Mouse (Mus musculus): ENCODE measurements around the gene Tspan9. TPM values are rescaled to one million over a fixed set of nuclear protein-coding genes. Genes with fewer than 3 reads are reported as not detected.
A peak's percentile ranks its signal among the peaks of the same experiment; 100 is the strongest.

Tspan9 gene
- polyA plus RNA-seq, 1 experiment from 2014 or later = 66.0 TPM

DNA sequence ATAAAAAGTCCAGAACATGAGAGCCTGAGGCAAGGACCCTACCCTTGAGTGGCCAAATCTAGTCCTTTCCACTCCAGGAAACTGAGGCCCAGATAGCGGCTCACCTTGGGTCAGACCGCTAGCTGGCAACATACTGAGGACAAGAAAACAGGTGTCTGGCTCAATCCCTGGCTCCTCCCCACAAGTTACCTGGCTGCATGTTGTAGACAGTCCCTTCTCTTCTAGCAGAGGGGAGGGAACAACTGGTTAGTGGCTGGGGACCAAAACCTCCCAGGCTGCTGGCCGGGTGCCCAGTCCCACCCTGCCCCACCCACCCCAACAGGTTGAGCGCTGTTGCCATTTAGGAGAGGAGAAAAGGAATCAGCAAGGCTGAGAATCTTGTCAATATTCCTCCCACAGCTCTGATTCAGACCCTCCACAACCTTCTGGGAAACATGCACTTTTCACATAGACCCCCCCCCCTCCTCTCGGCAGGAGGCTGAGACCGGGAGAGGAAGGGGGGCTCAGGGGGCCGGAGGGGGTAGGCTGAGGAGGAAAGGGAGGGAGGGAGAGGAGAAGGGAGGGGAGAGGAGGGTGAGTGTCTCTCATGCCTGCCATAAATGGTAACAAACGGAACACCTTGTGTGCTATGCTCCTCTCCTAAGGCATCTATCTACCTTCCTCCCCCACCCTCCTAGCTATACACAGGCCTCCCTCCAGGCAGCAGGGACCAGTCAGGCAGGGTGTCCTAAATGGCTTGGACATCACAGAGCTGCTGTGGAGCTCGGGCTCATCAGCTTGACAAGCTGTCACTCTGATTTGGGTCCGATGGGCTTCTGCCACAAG lies 122.1 kb downstream of the Tspan9 start:
- 26% methylated on average over 7 of the region's 10 CpGs for WGBS
- H3K27me3 ChIP-seq (ENCODE audit: control insufficient read depth, insufficient read depth, low read length) = no peaks in the 10 kb centered on the region
- H3K4me3 ChIP-seq (ENCODE audit: low read depth, low read length) = no peak overlapping the region
- DNase-seq (ENCODE audit: low spot score) (no peak), ATAC-seq (ENCODE audit: insufficient read depth, low FRiP score, low TSS enrichment) (no peak)
- H3K36me3 ChIP-seq (ENCODE audit: control insufficient read depth, insufficient read depth, low read length) = no peaks in the 10 kb centered on the region
- no peak overlapping the region for H3K9ac ChIP-seq (ENCODE audit: low read length)
- H3K4me1 ChIP-seq (ENCODE audit: control insufficient read depth, insufficient read depth, low read length) = peaks cover 33% of the 10 kb centered on the region
- H3K27ac ChIP-seq (ENCODE audit: low read depth, low read length) = peak overlapping the region; percentile 62; the same call in 1 of the 2 replicates
- H3K9me3 ChIP-seq (ENCODE audit: control insufficient read depth, low read length) = no peaks in the 10 kb centered on the region
- no peak overlapping the region for H3K4me2 ChIP-seq (ENCODE audit: low read depth)

DNA sequence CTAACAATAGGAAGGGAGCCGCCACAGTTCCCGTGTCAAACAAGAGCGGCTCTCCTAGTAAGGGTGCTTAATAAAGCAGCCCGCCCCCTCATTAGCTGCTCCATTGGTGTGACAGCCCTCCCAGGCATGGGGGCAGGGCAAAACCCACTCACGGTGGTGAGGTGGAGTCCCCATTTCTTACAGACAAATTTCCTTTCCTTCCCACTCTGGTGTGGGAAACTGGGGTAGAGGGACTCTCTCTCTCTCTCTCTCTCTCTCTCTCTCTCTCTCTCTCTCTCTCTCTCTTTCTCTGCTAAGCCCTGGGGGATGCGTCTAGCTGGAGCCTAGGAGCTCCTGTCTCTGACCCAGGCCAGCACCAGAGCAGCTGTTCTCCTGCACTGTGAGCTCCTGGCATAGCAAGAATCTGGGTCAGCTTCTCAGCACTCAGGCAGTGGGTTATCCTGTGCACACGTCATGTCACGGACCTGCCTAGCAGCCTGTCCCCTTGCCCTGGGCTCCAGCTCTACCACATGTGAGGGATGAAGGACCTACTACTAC lies 122.8 kb downstream of the Tspan9 start:
- Histone ChIP-seq H3K4me3 (ENCODE audit: low read depth, low read length) (no peak overlapping the region), H3K27ac (ENCODE audit: low read depth, low read length) (no peak overlapping the region), H3K27me3 (ENCODE audit: control insufficient read depth, insufficient read depth, low read length) (no peaks in the 10 kb centered on the region), H3K36me3 (ENCODE audit: control insufficient read depth, insufficient read depth, low read length) (no peaks in the 10 kb centered on the region), H3K4me1 (ENCODE audit: control insufficient read depth, insufficient read depth, low read length) (peaks cover 33% of the 10 kb centered on the region), H3K9me3 (ENCODE audit: control insufficient read depth, low read length) (no peaks in the 10 kb centered on the region), H3K4me2 (ENCODE audit: low read depth) (no peak overlapping the region), H3K9ac (ENCODE audit: low read length) (no peak overlapping the region)
- ATAC-seq (ENCODE audit: insufficient read depth, low FRiP score, low TSS enrichment) = 0 out of 2 replicates have a peak, but pooled peaks have one; percentile 46
- WGBS = 18% methylated on average over 8 of the region's 8 CpGs
- DNase-seq (ENCODE audit: low spot score) = peak; percentile 51

DNA sequence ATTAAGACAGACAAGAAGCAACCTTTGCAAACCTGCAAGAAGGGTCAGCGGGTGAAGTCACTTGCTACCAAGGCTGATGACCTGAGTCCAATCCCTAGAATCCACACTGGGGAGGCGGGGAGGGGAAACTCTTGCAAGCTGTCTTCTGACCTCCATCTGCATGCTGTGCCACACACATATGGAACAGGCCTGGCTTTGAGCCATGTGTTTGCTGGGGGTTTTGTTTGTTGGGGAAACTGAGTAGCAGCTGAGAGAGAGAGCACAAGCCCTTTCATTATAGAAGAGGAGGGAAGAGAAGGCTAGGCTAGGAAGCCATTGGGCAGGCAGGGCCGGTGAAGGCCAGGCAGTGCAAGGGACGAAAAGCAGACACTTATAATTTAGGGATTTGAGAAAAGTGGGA lies 123.3 kb downstream of the Tspan9 start:
- Histone ChIP-seq H3K36me3 (ENCODE audit: control insufficient read depth, insufficient read depth, low read length) (no peaks in the 10 kb centered on the region), H3K4me3 (ENCODE audit: low read depth, low read length) (no peak overlapping the region), H3K27me3 (ENCODE audit: control insufficient read depth, insufficient read depth, low read length) (no peaks in the 10 kb centered on the region), H3K9ac (ENCODE audit: low read length) (no peak overlapping the region), H3K27ac (ENCODE audit: low read depth, low read length) (no peak overlapping the region), H3K4me1 (ENCODE audit: control insufficient read depth, insufficient read depth, low read length) (peaks cover 33% of the 10 kb centered on the region), H3K9me3 (ENCODE audit: control insufficient read depth, low read length) (no peaks in the 10 kb centered on the region), H3K4me2 (ENCODE audit: low read depth) (no peak overlapping the region)
- WGBS = 42% methylated on average over 4 of the region's 4 CpGs
- DNase-seq (ENCODE audit: low spot score) (no peak), ATAC-seq (ENCODE audit: insufficient read depth, low FRiP score, low TSS enrichment) (no peak)

DNA sequence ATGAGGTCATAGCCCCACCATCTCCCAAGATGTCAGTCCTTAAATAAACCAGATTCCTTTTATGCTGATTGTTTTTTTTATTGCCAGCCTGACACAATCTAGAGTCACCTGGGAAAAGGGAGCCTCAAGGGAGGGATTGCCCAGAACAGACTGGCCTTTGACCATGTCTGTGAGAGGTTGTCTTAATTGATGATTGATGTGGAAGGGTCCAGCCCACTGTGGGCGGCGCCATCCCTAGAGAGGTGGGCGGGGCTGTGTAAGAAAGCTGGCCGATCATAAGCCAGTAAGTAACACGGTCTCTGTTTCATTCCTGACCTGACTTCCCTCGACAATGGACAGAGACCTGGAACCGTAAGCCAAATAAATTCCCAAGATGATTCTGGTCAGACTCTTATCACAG lies 124.3 kb downstream of the Tspan9 start:
- H3K9ac ChIP-seq (ENCODE audit: low read length) = no peak overlapping the region
- no peaks in the 10 kb centered on the region for H3K36me3 ChIP-seq (ENCODE audit: control insufficient read depth, insufficient read depth, low read length)
- no peak overlapping the region for H3K27ac ChIP-seq (ENCODE audit: low read depth, low read length)
- 85% methylated on average over 7 of the region's 7 CpGs for WGBS
- no peak for ATAC-seq (ENCODE audit: insufficient read depth, low FRiP score, low TSS enrichment)
- H3K4me2 ChIP-seq (ENCODE audit: low read depth) = no peak overlapping the region
- no peaks in the 10 kb centered on the region for H3K27me3 ChIP-seq (ENCODE audit: control insufficient read depth, insufficient read depth, low read length)
- no peaks in the 10 kb centered on the region for H3K9me3 ChIP-seq (ENCODE audit: control insufficient read depth, low read length)
- no peak overlapping the region for H3K4me3 ChIP-seq (ENCODE audit: low read depth, low read length)
- H3K4me1 ChIP-seq (ENCODE audit: control insufficient read depth, insufficient read depth, low read length) = peaks cover 33% of the 10 kb centered on the region
- DNase-seq (ENCODE audit: low spot score) = no peak

DNA sequence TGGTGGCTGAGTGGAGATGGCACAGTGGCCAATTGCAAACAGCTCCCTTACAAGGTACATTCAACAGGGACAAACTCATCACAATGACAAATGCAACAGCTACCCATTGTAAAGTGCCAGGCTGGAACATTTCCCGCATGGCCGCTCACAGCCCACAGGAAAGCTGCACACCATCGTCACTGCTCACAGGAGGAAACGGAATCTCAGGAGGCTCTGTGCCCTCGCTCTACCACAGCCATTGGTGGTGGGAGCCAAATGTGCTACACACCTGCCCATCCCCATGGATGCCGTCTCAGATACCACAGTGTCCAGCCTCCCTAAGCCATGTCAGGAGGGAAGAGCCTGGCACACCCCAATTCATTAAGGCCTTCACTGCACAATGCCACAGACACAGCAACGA lies 128.1 kb downstream of the Tspan9 start:
- no peaks in the 10 kb centered on the region for H3K27me3 ChIP-seq (ENCODE audit: control insufficient read depth, insufficient read depth, low read length)
- no peaks in the 10 kb centered on the region for H3K9me3 ChIP-seq (ENCODE audit: control insufficient read depth, low read length)
- H3K4me2 ChIP-seq (ENCODE audit: low read depth) = no peak overlapping the region
- no peak overlapping the region for H3K9ac ChIP-seq (ENCODE audit: low read length)
- H3K27ac ChIP-seq (ENCODE audit: low read depth, low read length) = no peak overlapping the region
- H3K36me3 ChIP-seq (ENCODE audit: control insufficient read depth, insufficient read depth, low read length) = no peaks in the 10 kb centered on the region
- WGBS = 86% methylated on average over 7 of the region's 7 CpGs
- no peak for ATAC-seq (ENCODE audit: insufficient read depth, low FRiP score, low TSS enrichment)
- no peak overlapping the region for H3K4me3 ChIP-seq (ENCODE audit: low read depth, low read length)
- peaks cover 31% of the 10 kb centered on the region for H3K4me1 ChIP-seq (ENCODE audit: control insufficient read depth, insufficient read depth, low read length)
- no peak for DNase-seq (ENCODE audit: low spot score)

DNA sequence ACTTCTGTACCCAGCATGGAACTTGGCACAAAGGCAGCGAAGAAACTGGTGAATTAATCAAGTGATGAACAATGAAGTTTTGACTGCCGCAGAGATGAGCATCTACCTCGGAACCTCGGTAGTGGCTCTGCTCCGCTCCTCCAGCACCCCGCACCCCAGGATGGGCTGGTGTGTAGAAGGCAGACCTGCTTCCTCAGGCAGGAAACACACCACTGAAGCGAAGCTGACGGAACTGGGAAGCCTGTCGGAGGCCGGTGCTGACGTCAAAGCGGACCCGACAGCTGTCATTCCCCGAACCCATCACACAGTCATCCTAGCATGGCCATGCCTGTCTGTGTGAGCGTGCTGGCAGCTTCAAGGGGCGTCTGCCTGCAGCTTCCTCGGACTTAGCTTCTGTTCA lies 131.6 kb downstream of the Tspan9 start:
- H3K4me1 ChIP-seq (ENCODE audit: control insufficient read depth, insufficient read depth, low read length) = peaks cover 30% of the 10 kb centered on the region
- no peak overlapping the region for H3K4me3 ChIP-seq (ENCODE audit: low read depth, low read length)
- H3K27ac ChIP-seq (ENCODE audit: low read depth, low read length) = no peak overlapping the region
- no peaks in the 10 kb centered on the region for H3K36me3 ChIP-seq (ENCODE audit: control insufficient read depth, insufficient read depth, low read length)
- no peak for ATAC-seq (ENCODE audit: insufficient read depth, low FRiP score, low TSS enrichment)
- WGBS = 82% methylated on average over 17 of the region's 17 CpGs
- H3K27me3 ChIP-seq (ENCODE audit: control insufficient read depth, insufficient read depth, low read length) = no peaks in the 10 kb centered on the region
- DNase-seq (ENCODE audit: low spot score) = no peak
- H3K9ac ChIP-seq (ENCODE audit: low read length) = no peak overlapping the region; the same call in 1 of the 2 replicates
- no peaks in the 10 kb centered on the region for H3K9me3 ChIP-seq (ENCODE audit: control insufficient read depth, low read length)
- H3K4me2 ChIP-seq (ENCODE audit: low read depth) = no peak overlapping the region

DNA sequence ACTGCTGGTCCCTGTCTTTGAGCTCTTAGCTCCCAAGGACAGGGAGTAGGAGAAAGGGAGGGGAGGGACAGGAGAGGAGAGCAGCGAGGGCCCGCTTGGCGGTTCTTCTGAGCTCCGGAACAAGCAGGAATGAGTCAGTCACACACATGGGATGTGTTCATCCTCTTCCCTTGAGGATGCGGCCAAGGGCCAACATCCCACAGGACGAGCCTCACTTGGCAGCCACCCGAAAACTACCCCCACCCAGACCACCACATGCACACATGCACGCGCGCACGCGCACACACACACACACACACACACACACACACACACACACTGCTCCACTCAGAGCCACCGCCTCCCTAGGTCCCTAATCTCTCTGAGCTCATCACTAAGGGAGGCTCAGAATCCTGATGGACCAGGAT lies 132.3 kb downstream of the Tspan9 start:
- H3K9ac ChIP-seq (ENCODE audit: low read length) = no peak overlapping the region
- ATAC-seq (ENCODE audit: insufficient read depth, low FRiP score, low TSS enrichment) (no peak), DNase-seq (ENCODE audit: low spot score) (no peak)
- WGBS = 80% methylated on average over 13 of the region's 13 CpGs
- H3K36me3 ChIP-seq (ENCODE audit: control insufficient read depth, insufficient read depth, low read length) = no peaks in the 10 kb centered on the region
- H3K9me3 ChIP-seq (ENCODE audit: control insufficient read depth, low read length) = no peaks in the 10 kb centered on the region
- no peak overlapping the region for H3K4me3 ChIP-seq (ENCODE audit: low read depth, low read length)
- no peaks in the 10 kb centered on the region for H3K27me3 ChIP-seq (ENCODE audit: control insufficient read depth, insufficient read depth, low read length)
- H3K4me1 ChIP-seq (ENCODE audit: control insufficient read depth, insufficient read depth, low read length) = peaks cover 30% of the 10 kb centered on the region
- no peak overlapping the region for H3K4me2 ChIP-seq (ENCODE audit: low read depth)
- no peak overlapping the region for H3K27ac ChIP-seq (ENCODE audit: low read depth, low read length)

DNA sequence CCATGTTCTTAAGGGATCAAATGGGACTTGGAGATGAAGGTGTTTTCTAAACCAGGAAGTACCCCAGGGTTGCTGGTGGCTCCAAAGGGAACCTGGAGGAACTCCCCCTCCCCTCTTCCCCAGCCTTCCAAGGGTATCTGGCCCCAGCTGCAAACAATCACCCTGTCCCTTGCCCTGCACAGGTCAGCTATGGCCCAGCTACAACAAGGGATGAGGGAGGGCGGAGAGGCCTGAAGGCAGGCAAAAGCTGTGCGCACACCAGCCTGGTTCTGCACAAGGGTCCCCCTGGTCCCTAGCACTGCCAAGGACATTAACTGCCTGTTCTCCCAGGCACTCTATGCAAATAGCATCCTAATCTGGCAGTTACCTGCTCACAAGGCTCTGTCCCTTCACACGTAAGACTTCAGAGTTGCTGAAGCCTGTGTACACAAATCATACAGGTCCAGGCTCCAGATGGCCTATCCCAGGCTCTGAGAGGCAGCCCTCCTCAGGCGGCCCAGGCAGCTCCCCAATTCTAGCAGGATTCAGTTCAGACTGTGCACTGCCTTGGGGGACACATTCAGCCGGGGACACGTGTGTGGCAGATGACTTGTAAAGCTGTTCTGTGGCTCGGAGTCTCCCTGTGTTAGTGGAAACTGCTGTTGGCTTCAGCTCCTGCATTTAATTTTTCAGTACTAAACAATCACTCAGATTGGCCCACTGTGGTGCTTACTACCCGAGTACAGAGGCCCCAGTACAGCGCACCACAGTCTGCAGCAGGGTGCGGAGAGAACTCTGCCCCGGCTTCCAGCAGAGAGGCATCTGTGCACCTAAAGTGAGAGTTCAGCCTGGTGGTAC lies 133.0 kb downstream of the Tspan9 start:
- Histone ChIP-seq H3K27me3 (ENCODE audit: control insufficient read depth, insufficient read depth, low read length) (no peaks in the 10 kb centered on the region), H3K27ac (ENCODE audit: low read depth, low read length) (no peak overlapping the region), H3K4me1 (ENCODE audit: control insufficient read depth, insufficient read depth, low read length) (peaks cover 30% of the 10 kb centered on the region), H3K4me3 (ENCODE audit: low read depth, low read length) (no peak overlapping the region), H3K9ac (ENCODE audit: low read length) (no peak overlapping the region), H3K4me2 (ENCODE audit: low read depth) (no peak overlapping the region), H3K9me3 (ENCODE audit: control insufficient read depth, low read length) (no peaks in the 10 kb centered on the region), H3K36me3 (ENCODE audit: control insufficient read depth, insufficient read depth, low read length) (no peaks in the 10 kb centered on the region)
- WGBS = 61% methylated on average over 11 of the region's 11 CpGs
- no peak for ATAC-seq (ENCODE audit: insufficient read depth, low FRiP score, low TSS enrichment)
- DNase-seq (ENCODE audit: low spot score) = no peak

All from neural tube, embryonic 11.5 days (tissue).